ENCODE assay signal across 8 mouse cellular contexts in the genomic region with DNA sequence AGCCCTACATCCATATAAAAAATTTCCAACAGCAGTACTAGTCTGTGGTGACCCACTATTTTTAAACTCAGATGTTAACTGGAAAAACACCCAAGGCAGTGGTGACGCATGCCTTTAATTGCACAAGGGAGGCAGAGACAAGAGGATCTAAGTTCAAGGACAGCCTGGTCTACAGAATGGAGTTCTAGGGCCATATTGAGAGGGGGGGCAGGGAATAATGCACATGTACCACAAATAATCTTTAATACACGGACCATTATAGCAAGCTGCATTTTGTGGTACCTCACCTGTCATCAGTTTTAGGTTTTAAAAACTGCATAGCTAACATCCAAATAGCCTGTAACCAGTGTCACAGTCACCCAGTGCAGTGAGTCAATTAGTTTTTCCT. TPM values are rescaled to one million over a fixed set of nuclear protein-coding genes. Genes with fewer than 3 reads are reported as not detected.
DNase-seq lines count a peak whose midpoint lies in the region; ATAC-seq and TF ChIP-seq lines count a peak whose summit lies in the region.
"Had no signal": no experiment of that assay in that cellular context is flagged by ENCODE, and none has a peak within 500 bp of the region (broad histone marks: within the 10 kb centered on the region; RNA-seq: fewer than 3 reads in every experiment).

No protein-coding gene starts in this region.

- H3K27ac ChIP-seq in lung, embryonic 14.5 days (ENCODE audit: low read depth) = no peak overlapping the region
- no peak overlapping the region for H3K27ac ChIP-seq in limb, embryonic 14.5 days (replicated peaks; ENCODE audit: low read depth, low read length)
- no peak overlapping the region for H3K27ac ChIP-seq in stomach, embryonic 15.5 days

- no peaks in the 10 kb centered on the region for H3K4me1 ChIP-seq in lung, embryonic 14.5 days (ENCODE audit: insufficient read depth)
- H3K4me1 ChIP-seq in limb, embryonic 14.5 days (ENCODE audit: control insufficient read depth, insufficient read depth, low read length) = 0 out of 2 replicates have a peak, but pooled peaks cover 3% of the 10 kb centered on the region
- no peaks in the 10 kb centered on the region for H3K4me1 ChIP-seq in stomach, embryonic 15.5 days

- H3K9ac ChIP-seq in lung, embryonic 14.5 days = no peak overlapping the region
- no peak overlapping the region for H3K9ac ChIP-seq in limb, embryonic 14.5 days (ENCODE audit: low read depth, low read length, severe bottlenecking)
- no peak overlapping the region for H3K9ac ChIP-seq in stomach, embryonic 15.5 days

- H3K4me3 ChIP-seq in lung, embryonic 14.5 days (ENCODE audit: low read depth, low read length) = no peak overlapping the region
- no peak overlapping the region for H3K4me3 ChIP-seq in limb, embryonic 14.5 days (replicated peaks; ENCODE audit: low read length)
- H3K4me3 ChIP-seq in stomach, embryonic 15.5 days (replicated peaks) = no peak overlapping the region
- H3K4me3 ChIP-seq: erythroblast, embryonic 14.5 days had no signal

- H3K36me3 ChIP-seq in lung, embryonic 14.5 days (ENCODE audit: insufficient read depth) = peaks cover 53% of the 10 kb centered on the region
- H3K36me3 ChIP-seq in limb, embryonic 14.5 days (ENCODE audit: control insufficient read depth, insufficient read depth, low read length) = peaks cover 52% of the 10 kb centered on the region
- H3K36me3 ChIP-seq in stomach, embryonic 15.5 days = peaks cover 31% of the 10 kb centered on the region

- TF ChIP-seq POLR2A in limb, embryonic 14.5 days (IDR thresholded peaks at IDR 0.05; ENCODE audit: borderline replicate concordance, extremely low read depth, insufficient read depth, insufficient read length) = no peak

- DNase-seq in lung, embryonic 14.5 days = peak; percentile 47
- DNase-seq in lung, postnatal 36 days = no peak
- DNase-seq in adrenal gland, postnatal 25 days = peak; percentile 17
- no peak for DNase-seq in limb, embryonic 14.5 days (ENCODE audit: low spot score)
- DNase-seq in right cerebral cortex, postnatal 10 days (ENCODE audit: low spot score in 2 of 2) = no peak
- no peak for DNase-seq in layer of hippocampus, adult 9-10 months (ENCODE audit: low spot score)

- no peak for TF ChIP-seq CTCF in lung, embryonic 14.5 days (IDR thresholded peaks at IDR 0.05; ENCODE audit: low read depth)

- no peaks in the 10 kb centered on the region for H3K9me3 ChIP-seq in lung, embryonic 14.5 days (ENCODE audit: low read depth, low read length)
- no peaks in the 10 kb centered on the region for H3K9me3 ChIP-seq in limb, embryonic 14.5 days (ENCODE audit: control insufficient read depth, low read length)
- H3K9me3 ChIP-seq in stomach, embryonic 15.5 days = no peaks in the 10 kb centered on the region

- H3K4me2 ChIP-seq in lung, embryonic 14.5 days = no peak overlapping the region
- no peak overlapping the region for H3K4me2 ChIP-seq in limb, embryonic 14.5 days (replicated peaks; ENCODE audit: low read depth, low read length, severe bottlenecking)
- H3K4me2 ChIP-seq in stomach, embryonic 15.5 days = no peak overlapping the region

- 40% methylated on average over 2 of the region's 2 CpGs for WGBS in lung, embryonic 14.5 days
- WGBS in limb, embryonic 14.5 days = 40% methylated on average over 2 of the region's 2 CpGs
- 49% methylated on average over 2 of the region's 2 CpGs for WGBS in stomach, embryonic 15.5 days

- no peak for ATAC-seq in lung, embryonic 14.5 days (ENCODE audit: insufficient read depth)
- peak; percentile 28; the same call in 1 of the 2 replicates for ATAC-seq in limb, embryonic 14.5 days (ENCODE audit: low FRiP score, low read depth)
- peak; percentile 25; the same call in 1 of the 2 replicates for ATAC-seq in stomach, embryonic 15.5 days (ENCODE audit: insufficient read depth, low FRiP score, low read depth)

- no peaks in the 10 kb centered on the region for H3K27me3 ChIP-seq in lung, embryonic 14.5 days (ENCODE audit: insufficient read depth, low read length)
- no peaks in the 10 kb centered on the region for H3K27me3 ChIP-seq in limb, embryonic 14.5 days (ENCODE audit: control insufficient read depth, insufficient read depth, low read length)
- H3K27me3 ChIP-seq in stomach, embryonic 15.5 days (replicated peaks) = no peaks in the 10 kb centered on the region

RNA-seq across cellular contexts. Expression of a gene that starts 10.8 kb away (rescaled TPM):
- 1,221 and 1,233 TPM in 2 replicates for polyA plus RNA-seq in lung, embryonic 14.5 days (2014; fragmentation: Nextera tagmentation; extraction: Ambion mirVana)
- 735 and 846 TPM in 2 replicates for total RNA-seq in adrenal gland, postnatal 25 days (2021)
- 1,157 and 1,691 TPM in 2 replicates for polyA plus RNA-seq in limb, embryonic 14.5 days (2012; rRNA removed)
- 1,002 and 1,100 TPM in 2 replicates for polyA plus RNA-seq in limb, embryonic 14.5 days (2014; fragmentation: Nextera tagmentation; extraction: Ambion mirVana)
- 1,728 and 1,813 TPM in 2 replicates for polyA plus RNA-seq in stomach, embryonic 15.5 days (2015; fragmentation: Nextera tagmentation; extraction: Ambion mirVana)

RNA-seq across cellular contexts. Expression of a gene that starts 11.2 kb away (rescaled TPM):
- polyA plus RNA-seq in lung, embryonic 14.5 days (2014; fragmentation: Nextera tagmentation; extraction: Ambion mirVana) = 563 and 591 TPM in 2 replicates
- total RNA-seq in adrenal gland, postnatal 25 days (2021) = 107 and 114 TPM in 2 replicates
- polyA plus RNA-seq in limb, embryonic 14.5 days (2012; rRNA removed) = 93.6 and 120 TPM in 2 replicates
- 444 and 459 TPM in 2 replicates for polyA plus RNA-seq in limb, embryonic 14.5 days (2014; fragmentation: Nextera tagmentation; extraction: Ambion mirVana)
- polyA plus RNA-seq in stomach, embryonic 15.5 days (2015; fragmentation: Nextera tagmentation; extraction: Ambion mirVana) = 410 and 426 TPM in 2 replicates

RNA-seq across cellular contexts. Expression of a gene that starts 26.4 kb away (rescaled TPM):
- polyA plus RNA-seq in lung, embryonic 14.5 days (2014; fragmentation: Nextera tagmentation; extraction: Ambion mirVana) = 2.8 and 3.1 TPM in 2 replicates
- total RNA-seq in adrenal gland, postnatal 25 days (2021) = 0.48 TPM in 1 of 2 replicates, not detected in the other
- 2.4 TPM in 2 replicates for polyA plus RNA-seq in limb, embryonic 14.5 days (2012; rRNA removed)
- polyA plus RNA-seq in limb, embryonic 14.5 days (2014; fragmentation: Nextera tagmentation; extraction: Ambion mirVana) = 2.4 and 4.0 TPM in 2 replicates
- 6.8 and 9.4 TPM in 2 replicates for polyA plus RNA-seq in stomach, embryonic 15.5 days (2015; fragmentation: Nextera tagmentation; extraction: Ambion mirVana)
- polyA plus RNA-seq: erythroblast, embryonic 14.5 days had no signal

Comparison
In these comparisons a context has a peak if more than half of its experiments do, and no peak if none do; other contexts are left out.
1. DNase-seq: peak in lung, embryonic 14.5 days (single experiment) and adrenal gland, postnatal 25 days (single experiment); none in lung, postnatal 36 days (single experiment), limb, embryonic 14.5 days (single experiment), right cerebral cortex, postnatal 10 days (0 of 2) and layer of hippocampus, adult 9-10 months (single experiment).